Mouse (Mus musculus): Measurements from ENCODE around the gene Mrpl53. TPM values are rescaled to one million over a fixed set of nuclear protein-coding genes. Genes with fewer than 3 reads are reported as not detected.

Gene Mrpl53
- total and polyA plus RNA-seq, 2 experiments from 2014 or later, result 73.7 to 122 TPM

- DNase-seq (ENCODE audit: low spot score), result no peak
- Histone ChIP-seq H3K36me3 (ENCODE audit: insufficient read depth, low read length) (no peaks in the 10 kb centered on the region), H3K4me3 (ENCODE audit: low read length) (no peak overlapping the region), H3K9ac (replicated peaks; ENCODE audit: low read length) (no peak overlapping the region; the same call in 1 of the 2 replicates), H3K4me2 (ENCODE audit: low read depth, low read length) (peak overlapping the region; percentile 65), H3K27ac (peak overlapping the region; percentile 11; the same call in 1 of the 2 replicates), H3K4me1 (ENCODE audit: insufficient read depth, low read length) (peaks cover 9% of the 10 kb centered on the region; the same call in 1 of the 2 replicates), H3K27me3 (ENCODE audit: insufficient read depth, low read length) (no peaks in the 10 kb centered on the region), H3K9me3 (ENCODE audit: low read length) (no peaks in the 10 kb centered on the region)
- no peak for TF ChIP-seq CTCF (IDR thresholded peaks at IDR 0.05; ENCODE audit: low read depth)
- no peak for ATAC-seq
- WGBS, result 38% methylated on average over 11 of the region's 11 CpGs
These were observed 34.0 kb downstream of the Mrpl53 start for GRCm38 (mm10) chr6:83142886-83143285.

DNA sequence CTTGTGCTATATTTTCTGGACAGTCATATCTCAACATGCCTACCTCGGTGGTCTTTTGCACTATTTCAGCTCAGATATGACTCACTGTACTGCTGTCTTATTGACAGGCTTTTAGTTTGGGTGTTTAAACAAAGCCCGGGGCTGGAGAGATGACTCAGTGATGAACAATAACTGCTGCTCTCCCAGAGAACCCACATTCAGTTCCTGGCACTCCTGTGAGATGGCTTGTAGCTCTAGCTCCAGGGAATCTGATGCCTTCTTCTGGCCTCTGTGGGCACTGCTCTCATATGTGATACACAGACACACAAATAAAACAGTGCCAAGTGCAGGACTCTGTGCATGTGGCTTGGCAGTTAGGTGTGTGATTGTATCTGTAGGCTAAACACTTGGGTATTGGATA is 36.4 kb downstream of the Mrpl53 start:
- 80% methylated on average over 2 of the region's 2 CpGs for WGBS

DNA sequence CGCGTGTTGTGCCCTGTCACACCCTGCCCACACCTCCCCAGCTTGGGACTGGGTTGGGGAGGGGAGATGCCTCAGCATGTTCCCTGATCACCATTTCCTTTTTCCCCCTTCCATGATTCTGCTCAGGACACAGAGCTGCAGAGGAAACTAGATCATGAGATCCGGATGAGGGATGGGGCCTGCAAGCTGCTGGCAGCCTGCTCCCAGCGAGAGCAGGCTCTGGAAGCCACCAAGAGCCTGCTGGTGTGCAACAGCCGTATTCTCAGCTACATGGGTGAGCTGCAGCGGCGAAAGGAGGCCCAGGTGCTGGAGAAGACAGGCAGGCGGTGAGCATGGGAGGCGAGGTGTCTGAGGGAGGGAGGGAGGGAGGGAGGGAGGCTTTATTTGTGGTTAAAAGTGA is 37.0 kb downstream of the Mrpl53 start:
- 0 out of 2 replicates have a peak, but pooled peaks cover 4% of the 10 kb centered on the region for H3K36me3 ChIP-seq (ENCODE audit: insufficient read depth, low read length)
- no peak for ATAC-seq
- H3K4me3 ChIP-seq (ENCODE audit: low read length), result no peak overlapping the region
- no peak overlapping the region for H3K4me2 ChIP-seq (ENCODE audit: low read depth, low read length)
- no peaks in the 10 kb centered on the region for H3K9me3 ChIP-seq (ENCODE audit: low read length)
- no peak for DNase-seq (ENCODE audit: low spot score)
- WGBS, result 74% methylated on average over 9 of the region's 9 CpGs
- H3K27me3 ChIP-seq (ENCODE audit: insufficient read depth, low read length), result no peaks in the 10 kb centered on the region
- no peak overlapping the region for H3K9ac ChIP-seq (replicated peaks; ENCODE audit: low read length)
- H3K27ac ChIP-seq, result no peak overlapping the region
- no peak for TF ChIP-seq CTCF (IDR thresholded peaks at IDR 0.05; ENCODE audit: low read depth)
- peaks cover 9% of the 10 kb centered on the region; the same call in 1 of the 2 replicates for H3K4me1 ChIP-seq (ENCODE audit: insufficient read depth, low read length)

More for the DNA sequence above, 36.4 kb downstream of the Mrpl53 start:
- Histone ChIP-seq H3K4me2 (ENCODE audit: low read depth, low read length) (no peak overlapping the region), H3K4me3 (ENCODE audit: low read length) (no peak overlapping the region), H3K9ac (replicated peaks; ENCODE audit: low read length) (no peak overlapping the region), H3K27me3 (ENCODE audit: insufficient read depth, low read length) (no peaks in the 10 kb centered on the region), H3K27ac (no peak overlapping the region), H3K4me1 (ENCODE audit: insufficient read depth, low read length) (peaks cover 9% of the 10 kb centered on the region; the same call in 1 of the 2 replicates), H3K36me3 (ENCODE audit: insufficient read depth, low read length) (0 out of 2 replicates have a peak, but pooled peaks cover 4% of the 10 kb centered on the region), H3K9me3 (ENCODE audit: low read length) (no peaks in the 10 kb centered on the region)
- 0 out of 2 replicates have a peak, but pooled peaks have one; percentile 4 for TF ChIP-seq CTCF (IDR thresholded peaks at IDR 0.05; ENCODE audit: low read depth)
- ATAC-seq (no peak), DNase-seq (ENCODE audit: low spot score) (no peak)

DNA sequence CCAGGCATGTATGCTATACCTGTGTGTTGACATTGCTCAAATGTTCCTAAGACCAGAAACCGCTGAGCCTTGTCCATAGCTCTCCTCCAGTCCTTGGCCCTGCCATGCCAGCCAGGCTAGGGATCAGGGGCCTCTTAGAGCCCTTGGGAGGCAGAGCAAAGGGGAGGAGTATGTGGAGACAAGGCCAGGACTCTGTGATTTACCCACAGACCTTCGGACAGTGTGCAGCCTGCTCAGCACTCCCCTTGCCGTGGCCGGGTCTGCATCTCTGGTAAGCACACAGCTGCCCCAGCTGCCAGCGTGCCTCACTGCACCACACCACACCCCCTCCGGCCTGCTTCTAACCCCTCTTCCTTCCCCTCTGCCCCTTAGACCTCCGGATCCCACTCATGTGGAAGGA is 38.4 kb downstream of the Mrpl53 start:
- no peak for ATAC-seq
- no peak overlapping the region for H3K4me3 ChIP-seq (ENCODE audit: low read length)
- no peak overlapping the region for H3K9ac ChIP-seq (replicated peaks; ENCODE audit: low read length)
- 66% methylated on average over 7 of the region's 7 CpGs for WGBS
- 0 out of 2 replicates have a peak, but pooled peaks cover 3% of the 10 kb centered on the region for H3K4me1 ChIP-seq (ENCODE audit: insufficient read depth, low read length)
- no peaks in the 10 kb centered on the region for H3K27me3 ChIP-seq (ENCODE audit: insufficient read depth, low read length)
- no peak overlapping the region for H3K4me2 ChIP-seq (ENCODE audit: low read depth, low read length)
- no peak overlapping the region for H3K27ac ChIP-seq
- H3K9me3 ChIP-seq (ENCODE audit: low read length), result no peaks in the 10 kb centered on the region
- 0 out of 2 replicates have a peak, but pooled peaks cover 4% of the 10 kb centered on the region for H3K36me3 ChIP-seq (ENCODE audit: insufficient read depth, low read length)
- no peak for DNase-seq (ENCODE audit: low spot score)
- TF ChIP-seq CTCF (IDR thresholded peaks at IDR 0.05; ENCODE audit: low read depth), result no peak

DNA sequence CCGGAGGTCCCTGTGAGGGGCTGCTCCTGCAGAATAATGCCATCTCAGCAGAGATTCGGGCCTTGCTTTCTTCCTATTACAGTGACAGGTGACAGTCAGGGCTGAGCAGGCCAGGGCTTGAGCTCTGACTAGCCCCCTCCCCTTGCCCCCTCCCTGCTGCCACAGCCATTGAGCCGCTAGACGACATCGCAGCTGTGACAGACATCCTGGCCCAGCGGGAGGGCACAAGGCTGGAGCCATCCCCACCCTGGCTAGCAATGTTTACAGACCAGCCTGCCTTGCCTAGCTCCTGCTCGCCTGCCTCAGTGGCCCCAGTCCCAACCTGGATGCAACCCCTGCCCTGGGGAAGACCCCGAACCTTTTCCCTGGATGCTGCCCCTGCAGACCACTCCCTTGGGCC is 42.9 kb downstream of the Mrpl53 start:
- no peaks in the 10 kb centered on the region for H3K27me3 ChIP-seq (ENCODE audit: insufficient read depth, low read length)
- 25% methylated on average over 8 of the region's 8 CpGs for WGBS
- DNase-seq (ENCODE audit: low spot score), result no peak

GRCm38 (mm10) chr6:83153038-83153437 is 44.2 kb downstream of the Mrpl53 start:
- no peak overlapping the region for H3K4me2 ChIP-seq (ENCODE audit: low read depth, low read length)
- no peaks in the 10 kb centered on the region for H3K9me3 ChIP-seq (ENCODE audit: low read length)
- 0 out of 2 replicates have a peak, but pooled peaks cover 4% of the 10 kb centered on the region for H3K36me3 ChIP-seq (ENCODE audit: insufficient read depth, low read length)
- H3K27ac ChIP-seq, result no peak overlapping the region
- no peak overlapping the region for H3K4me3 ChIP-seq (ENCODE audit: low read length)
- H3K9ac ChIP-seq (replicated peaks; ENCODE audit: low read length), result no peak overlapping the region
- WGBS, result 86% methylated on average over 12 of the region's 12 CpGs
- DNase-seq (ENCODE audit: low spot score) (no peak), ATAC-seq (no peak)
- no peaks in the 10 kb centered on the region for H3K27me3 ChIP-seq (ENCODE audit: insufficient read depth, low read length)
- no peaks in the 10 kb centered on the region for H3K4me1 ChIP-seq (ENCODE audit: insufficient read depth, low read length)
- TF ChIP-seq CTCF (IDR thresholded peaks at IDR 0.05; ENCODE audit: low read depth), result no peak

More for the DNA sequence above, 42.9 kb downstream of the Mrpl53 start:
- no peak for TF ChIP-seq CTCF (IDR thresholded peaks at IDR 0.05; ENCODE audit: low read depth)
- no peak overlapping the region for H3K27ac ChIP-seq
- H3K9ac ChIP-seq (replicated peaks; ENCODE audit: low read length), result no peak overlapping the region
- H3K36me3 ChIP-seq (ENCODE audit: insufficient read depth, low read length), result 0 out of 2 replicates have a peak, but pooled peaks cover 4% of the 10 kb centered on the region
- H3K4me2 ChIP-seq (ENCODE audit: low read depth, low read length), result no peak overlapping the region
- H3K4me1 ChIP-seq (ENCODE audit: insufficient read depth, low read length), result no peaks in the 10 kb centered on the region
- no peak overlapping the region for H3K4me3 ChIP-seq (ENCODE audit: low read length)
- no peak for ATAC-seq
- no peaks in the 10 kb centered on the region for H3K9me3 ChIP-seq (ENCODE audit: low read length)

DNA sequence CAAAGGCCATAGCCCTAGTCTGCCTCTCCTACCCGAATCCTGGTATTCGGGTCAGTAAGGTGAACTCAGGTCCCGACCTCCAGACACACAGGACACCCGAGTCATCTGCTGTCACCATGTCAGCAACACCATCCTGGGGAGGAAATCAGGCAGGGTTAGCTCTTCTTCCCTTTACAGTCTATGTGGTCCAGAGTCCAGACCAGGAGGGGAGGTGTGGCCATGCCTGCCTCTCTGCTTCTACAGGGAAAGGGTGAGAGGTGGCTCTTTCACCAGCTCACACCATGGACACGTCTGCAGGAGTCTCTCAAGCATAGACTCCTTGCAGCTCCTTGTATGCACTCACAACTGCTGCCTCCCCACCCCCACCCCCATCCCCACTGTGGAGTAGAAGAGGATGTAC is 44.6 kb downstream of the Mrpl53 start:
- 0 out of 2 replicates have a peak, but pooled peaks cover 4% of the 10 kb centered on the region for H3K36me3 ChIP-seq (ENCODE audit: insufficient read depth, low read length)
- H3K4me3 ChIP-seq (ENCODE audit: low read length), result no peak overlapping the region
- no peak overlapping the region for H3K27ac ChIP-seq
- H3K9me3 ChIP-seq (ENCODE audit: low read length), result no peaks in the 10 kb centered on the region
- no peaks in the 10 kb centered on the region for H3K4me1 ChIP-seq (ENCODE audit: insufficient read depth, low read length)
- no peak for TF ChIP-seq CTCF (IDR thresholded peaks at IDR 0.05; ENCODE audit: low read depth)
- no peak for ATAC-seq
- H3K27me3 ChIP-seq (ENCODE audit: insufficient read depth, low read length), result no peaks in the 10 kb centered on the region
- 79% methylated on average over 5 of the region's 5 CpGs for WGBS
- DNase-seq (ENCODE audit: low spot score), result no peak
- H3K4me2 ChIP-seq (ENCODE audit: low read depth, low read length), result no peak overlapping the region
- no peak overlapping the region for H3K9ac ChIP-seq (replicated peaks; ENCODE audit: low read length)
